Mouse (Mus musculus) cerebellum, adult 11-12 months (tissue): ENCODE results near the gene Syde2.

Source experiments
- DNase-seq: peaks from one replicate; pipeline ENCODE4 v3.0.0; 2022

Syde2 gene

DNA sequence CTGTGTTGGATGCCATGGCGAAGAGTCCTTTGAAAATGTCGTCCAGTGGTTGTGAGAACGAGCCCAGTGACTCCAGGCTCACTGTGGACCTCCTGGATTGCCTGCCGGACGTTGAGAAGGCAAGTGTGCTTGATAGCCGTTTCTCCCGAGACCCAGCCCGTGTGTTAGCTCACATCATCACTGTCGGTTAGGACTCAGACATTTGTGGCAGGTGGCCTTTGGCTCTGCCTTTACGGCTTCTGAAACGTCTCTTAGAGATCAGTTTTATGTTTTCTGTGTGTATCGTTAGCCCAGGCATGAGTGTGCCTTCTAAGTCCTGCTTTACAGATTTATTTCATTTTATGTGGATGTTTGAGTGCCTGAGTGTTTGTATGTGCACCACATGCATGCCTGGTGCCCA lies 26.7 kb downstream of the Syde2 start:
- no peak for DNase-seq

GRCm38 (mm10) chr3:146016979-146017378 lies 29.3 kb downstream of the Syde2 start:
- DNase-seq: no peak

- no peak for DNase-seq
These were observed 29.9 kb downstream of the Syde2 start for GRCm38 (mm10) chr3:146017521-146017920.

DNA sequence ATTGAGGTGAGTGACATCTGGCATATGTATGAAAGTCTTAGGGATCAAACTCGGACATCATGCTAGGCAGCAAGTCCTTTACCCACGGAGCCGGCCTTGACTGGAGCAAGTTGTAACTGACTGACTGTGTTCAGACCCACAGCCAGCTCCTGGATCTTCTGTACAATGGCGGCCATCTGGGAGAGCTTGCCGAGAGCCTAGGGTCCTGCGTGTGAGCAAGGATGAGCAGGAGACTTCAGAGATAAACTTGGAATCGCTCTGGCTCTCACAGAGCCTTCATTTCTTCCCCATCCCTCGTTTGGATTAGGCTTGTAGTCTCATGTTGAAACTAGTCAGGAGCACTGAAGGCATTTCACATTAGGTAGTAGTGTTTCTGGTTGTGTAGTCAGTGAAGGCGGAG lies 34.6 kb downstream of the Syde2 start:
- no peak for DNase-seq

DNA sequence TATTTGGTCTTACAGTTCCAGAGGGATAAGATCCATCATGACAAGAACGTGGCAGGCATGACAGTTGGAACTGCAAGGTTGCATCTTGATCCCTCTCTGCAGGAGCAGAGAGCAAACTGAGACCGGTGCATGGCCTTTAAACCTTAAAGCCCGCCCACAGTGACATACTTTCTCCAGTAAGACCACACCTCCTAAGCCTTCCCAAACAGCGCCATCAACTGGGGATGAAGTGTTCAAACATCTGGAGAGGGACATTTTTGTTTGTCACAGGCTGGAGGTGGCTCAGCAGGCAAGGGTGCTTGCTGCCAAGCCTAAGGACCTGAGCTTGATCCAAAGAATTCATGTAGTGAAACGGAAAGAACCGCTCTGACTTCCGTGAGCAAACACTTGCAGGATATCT lies 37.1 kb downstream of the Syde2 start:
- DNase-seq: no peak

DNA sequence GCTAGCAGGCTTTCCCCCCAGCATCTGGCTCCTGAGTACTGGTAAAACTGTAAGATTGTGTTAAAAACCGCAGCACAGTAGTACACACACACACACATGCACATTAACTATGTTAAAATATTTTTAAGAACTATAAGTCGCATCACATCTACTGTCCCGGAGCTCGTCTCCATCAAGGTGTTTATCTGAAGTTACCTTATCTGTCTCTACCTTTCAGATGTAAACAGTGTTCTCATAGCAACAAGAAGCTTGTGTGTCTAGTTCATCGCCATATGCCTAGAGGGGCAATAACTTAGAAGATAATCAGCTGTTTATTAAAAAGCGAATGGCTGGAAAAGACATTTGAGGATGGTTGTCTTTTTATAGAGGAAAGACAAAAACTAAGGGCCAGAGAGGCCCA lies 37.8 kb downstream of the Syde2 start:
- no peak for DNase-seq

GRCm38 (mm10) chr3:146027116-146027515 lies 39.4 kb downstream of the Syde2 start:
- DNase-seq: no peak

DNA sequence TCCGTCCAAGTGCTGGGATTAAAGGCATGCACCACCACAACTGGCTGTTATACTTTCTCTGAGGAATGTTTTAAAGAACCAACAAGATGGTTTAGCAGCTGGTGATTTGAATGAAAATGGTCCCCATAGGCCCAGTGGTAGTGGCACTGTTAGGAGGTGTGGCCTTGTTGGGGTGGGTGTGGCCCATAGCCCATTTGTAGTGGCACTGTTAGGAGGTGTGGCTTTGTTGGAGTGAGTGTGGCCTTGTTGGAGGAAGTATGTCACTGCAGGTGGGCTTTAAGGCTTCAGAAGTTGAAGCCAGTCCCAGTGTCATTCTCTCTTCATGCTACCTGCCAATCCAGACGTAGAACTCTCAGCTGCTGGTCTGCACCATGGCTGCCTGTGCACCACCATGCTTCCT lies 40.7 kb downstream of the Syde2 start:
- no peak for DNase-seq

DNA sequence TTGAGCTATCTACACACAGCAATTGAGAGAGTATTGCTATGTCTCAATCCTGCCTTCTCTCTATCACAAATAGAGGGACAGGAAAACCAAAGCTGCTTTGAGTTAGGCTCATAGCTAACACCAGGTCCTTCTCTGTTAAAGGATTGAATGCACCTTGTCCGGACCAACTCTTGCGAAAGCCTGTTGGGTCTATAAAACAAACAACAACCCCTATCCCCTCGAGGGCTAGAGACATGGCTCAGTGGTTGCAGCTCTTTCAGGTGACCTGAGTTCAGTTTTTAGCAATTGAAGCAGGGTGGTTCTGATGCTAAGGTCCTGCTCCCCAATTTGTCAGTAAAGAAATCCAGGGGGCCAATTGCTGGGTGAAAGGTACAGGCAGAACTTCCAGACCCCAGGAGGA lies 41.6 kb downstream of the Syde2 start:
- no peak for DNase-seq

DNA sequence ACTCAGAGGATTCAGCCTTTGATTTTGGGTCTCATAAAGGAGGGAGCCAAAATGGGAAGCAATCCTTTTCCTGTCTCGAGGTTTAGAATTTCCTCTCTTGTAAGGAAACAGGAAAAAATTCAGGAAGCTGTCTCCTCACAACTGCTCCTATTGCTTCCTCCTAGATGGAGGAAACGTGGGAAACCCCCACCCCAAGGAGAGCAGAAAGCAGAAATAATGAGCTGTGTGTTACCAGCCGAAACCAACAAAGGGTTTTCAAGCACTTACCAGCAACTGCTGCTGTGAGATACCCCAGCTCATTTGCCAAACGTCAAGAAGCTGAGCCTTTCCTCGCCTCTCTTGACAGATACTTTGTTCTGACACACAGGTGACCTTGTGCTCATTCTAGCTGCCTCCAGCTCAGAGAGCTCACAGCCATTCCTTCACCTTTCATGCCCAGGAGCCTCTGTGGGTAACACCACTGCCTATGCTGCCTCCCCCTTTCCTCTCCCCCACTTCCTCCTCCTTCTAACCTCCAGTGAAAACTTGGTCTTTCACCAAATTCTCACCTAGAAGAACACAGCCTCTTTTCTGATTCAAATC lies 42.7 kb downstream of the Syde2 start:
- no peak for DNase-seq

GRCm38 (mm10) chr3:146032976-146033375 lies 45.3 kb downstream of the Syde2 start:
- DNase-seq: no peak

DNA sequence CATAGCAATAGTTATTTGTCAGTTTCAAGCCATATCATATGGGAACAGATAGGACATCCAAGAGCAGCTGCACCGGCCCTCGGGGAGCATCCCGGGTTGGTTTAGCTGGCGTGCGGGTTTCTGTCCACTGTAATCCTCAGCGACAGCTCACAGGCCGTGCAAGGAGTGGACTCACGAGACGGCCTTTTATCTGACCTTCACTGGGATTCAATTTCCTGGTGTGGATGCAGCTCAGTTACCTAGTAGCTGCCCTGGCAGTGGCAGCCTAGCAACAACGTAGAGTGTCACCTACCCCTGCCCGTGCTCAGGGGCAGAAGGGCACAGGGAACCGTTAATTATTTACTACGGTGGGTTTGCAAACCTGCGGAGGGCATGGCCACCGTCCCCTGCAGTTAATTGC lies 50.2 kb downstream of the Syde2 start:
- DNase-seq: no peak

DNA sequence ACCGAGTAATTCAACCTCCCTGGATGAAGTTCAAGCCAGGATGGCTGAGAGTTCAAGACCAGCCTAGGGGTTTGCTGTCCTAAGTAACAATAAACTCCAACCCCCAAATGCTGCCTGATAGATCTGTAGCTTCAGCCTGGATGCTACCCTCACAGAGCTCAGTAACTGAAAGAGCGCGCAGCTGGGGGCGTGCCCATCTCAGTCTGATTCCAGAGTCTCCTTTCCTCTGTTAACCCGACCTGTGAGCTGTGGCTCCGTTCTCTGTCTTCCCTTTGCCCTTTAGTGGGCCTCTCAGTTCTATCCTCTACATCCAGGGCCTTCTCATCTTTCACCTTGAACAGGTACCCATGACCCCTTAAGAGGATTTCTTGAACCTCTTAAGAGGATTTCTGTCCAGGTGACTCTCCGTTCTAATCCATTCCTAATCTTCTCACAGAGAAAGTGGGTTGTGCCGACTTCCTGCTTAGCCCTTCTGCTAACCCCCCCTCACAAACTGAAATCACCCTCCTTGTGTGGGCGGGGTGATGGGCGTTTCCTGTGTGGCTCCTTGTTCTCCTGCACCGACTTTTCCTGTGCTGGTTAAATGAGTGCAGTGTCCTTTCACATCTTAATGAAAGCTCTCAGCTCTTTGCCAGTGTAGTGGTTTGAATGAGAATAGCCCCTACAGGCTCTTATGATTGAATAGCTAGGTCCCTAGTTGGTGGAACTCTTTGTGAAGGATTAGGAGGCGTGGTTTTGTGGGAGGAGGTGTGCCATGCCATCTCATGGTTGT lies 51.6 kb downstream of the Syde2 start:
- no peak for DNase-seq

DNA sequence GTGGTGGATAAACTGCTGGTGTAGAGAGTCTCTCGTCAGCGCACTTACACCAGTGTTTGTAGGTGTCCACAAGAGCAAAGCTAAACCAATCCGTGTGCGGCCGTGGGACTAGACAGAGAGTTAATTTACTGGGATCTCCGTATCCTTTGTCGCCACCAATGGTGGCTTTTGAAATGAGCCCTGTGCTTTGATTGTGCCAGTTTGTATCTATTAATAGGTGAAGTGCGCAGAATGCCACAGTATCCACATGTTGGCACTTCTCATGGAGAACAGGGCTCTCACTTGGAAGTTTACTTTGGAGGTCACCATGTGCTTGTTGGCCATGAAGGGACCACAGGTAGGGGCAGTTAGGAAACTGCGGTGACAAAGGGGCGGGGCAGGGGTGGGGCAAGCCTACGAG lies 53.7 kb downstream of the Syde2 start:
- no peak for DNase-seq

- no peak for DNase-seq
These were observed 57.3 kb downstream of the Syde2 start for GRCm38 (mm10) chr3:146044977-146045376.

GRCm38 (mm10) chr3:146046076-146046475 lies 58.4 kb downstream of the Syde2 start:
- DNase-seq: no peak

DNA sequence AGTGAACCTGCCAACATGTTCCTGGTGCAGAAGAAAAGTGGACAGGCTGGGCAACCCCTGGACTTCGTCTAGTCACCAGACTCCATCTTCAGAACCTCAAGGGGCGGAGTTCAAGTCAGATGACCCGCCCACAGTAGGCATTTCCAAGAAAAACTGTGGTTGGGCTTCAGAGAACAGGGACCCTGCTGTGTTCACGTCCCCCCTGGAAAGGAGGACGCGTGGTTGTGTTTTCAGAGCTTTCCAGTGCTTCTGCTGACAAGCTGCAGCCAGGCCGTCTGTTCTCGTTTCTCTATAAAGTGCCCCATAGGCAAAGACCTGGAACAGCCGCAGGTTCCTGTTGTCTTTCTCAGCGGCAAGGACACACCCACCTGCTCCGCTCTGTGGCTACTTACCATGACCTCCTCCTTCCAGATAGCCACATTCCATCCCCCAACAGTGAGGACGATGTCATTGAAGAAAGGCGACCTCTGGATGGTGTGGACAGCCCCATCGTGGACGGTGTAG lies 60.1 kb downstream of the Syde2 start:
- no peak for DNase-seq

DNA sequence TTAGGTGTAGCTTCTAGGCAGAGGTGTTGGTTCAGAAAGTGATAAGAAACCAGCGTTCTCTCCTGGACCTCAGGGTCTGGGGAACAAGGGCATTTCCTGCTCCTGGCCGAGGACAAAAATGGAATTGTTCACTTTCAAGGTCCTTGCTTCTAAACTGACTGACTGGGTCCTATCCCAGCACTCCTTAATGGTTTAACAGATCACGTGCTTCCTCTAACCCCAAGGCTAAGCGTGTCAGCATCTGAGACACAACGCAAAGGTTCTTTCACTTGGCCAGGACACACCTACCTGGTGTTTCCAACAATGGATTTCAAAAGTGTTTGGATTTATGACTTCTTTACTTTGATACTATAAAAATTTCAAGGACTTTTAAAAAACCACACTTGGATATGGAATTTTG lies 62.3 kb downstream of the Syde2 start:
- DNase-seq: no peak

GRCm38 (mm10) chr3:146051277-146052007 lies 63.8 kb downstream of the Syde2 start:
- no peak for DNase-seq

GRCm38 (mm10) chr3:146053082-146053814 lies 65.6 kb downstream of the Syde2 start:
- DNase-seq: no peak

GRCm38 (mm10) chr3:146053873-146054272 lies 66.2 kb downstream of the Syde2 start:
- no peak for DNase-seq

GRCm38 (mm10) chr3:146057131-146057530 lies 69.5 kb downstream of the Syde2 start:
- no peak for DNase-seq

DNA sequence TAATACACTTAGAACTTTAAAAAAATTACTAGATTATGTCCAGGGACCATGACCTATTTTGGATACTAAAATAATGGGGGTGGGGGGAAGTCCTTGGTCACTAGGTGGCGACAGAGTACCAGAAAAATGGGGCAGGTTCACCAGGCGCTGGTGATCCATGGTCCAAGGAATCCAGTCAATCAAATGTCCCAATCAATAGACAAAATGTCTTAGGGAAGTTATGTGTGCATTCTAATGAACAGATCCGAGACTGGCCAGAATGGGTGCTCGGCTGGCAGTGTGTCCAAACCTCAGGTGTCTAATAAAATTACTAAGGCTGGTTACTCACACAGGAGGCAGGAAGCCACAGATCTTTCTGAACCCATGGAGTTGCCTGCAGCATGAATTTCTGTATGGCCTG lies 70.6 kb downstream of the Syde2 start:
- no peak for DNase-seq
